Comparison of ENCODE assay signal across 26 mouse cellular contexts in genomic region chr2:118451056-118451455, GRCm38 (mm10). TPM values are rescaled to one million over a fixed set of nuclear protein-coding genes. Genes with fewer than 3 reads are reported as not detected.
DNase-seq lines count a peak whose midpoint lies in the region; ATAC-seq and TF ChIP-seq lines count a peak whose summit lies in the region.
"Had no signal": no experiment of that assay in that cellular context is flagged by ENCODE, and none has a peak within 500 bp of the region (broad histone marks: within the 10 kb centered on the region; RNA-seq: fewer than 3 reads in every experiment).

No protein-coding gene starts in this region.

- TF ChIP-seq POLR2A in liver, adult 2 months (IDR thresholded peaks at IDR 0.05; ENCODE audit: extremely low read depth, insufficient read depth, low read length), result no peak

- peaks cover 13% of the 10 kb centered on the region for H3K36me3 ChIP-seq in liver, adult 2 months (ENCODE audit: control insufficient read depth, insufficient read depth, low read length)
- no peaks in the 10 kb centered on the region; the same call in 1 of the 2 replicates for H3K36me3 ChIP-seq in liver, embryonic 11.5 days (ENCODE audit: control insufficient read depth, insufficient read depth, low read length)
- H3K36me3 ChIP-seq in liver, embryonic 15.5 days (replicated peaks), result no peaks in the 10 kb centered on the region
- H3K36me3 ChIP-seq in stomach, postnatal 0 days (ENCODE audit: control insufficient read depth, insufficient read depth, low read length), result peaks cover 14% of the 10 kb centered on the region; the same call in 1 of the 2 replicates
- H3K36me3 ChIP-seq in midbrain, embryonic 16.5 days (ENCODE audit: control insufficient read depth, insufficient read depth, low read length), result peaks cover 15% of the 10 kb centered on the region; the same call in 1 of the 2 replicates

- no peaks in the 10 kb centered on the region for H3K79me2 ChIP-seq in liver, adult 2 months (ENCODE audit: control insufficient read depth, insufficient read depth, low read length)

- TF ChIP-seq EP300 in stomach, postnatal 0 days (optimal IDR thresholded peaks at IDR 0.05), result no peak

- no peaks in the 10 kb centered on the region for H3K9me3 ChIP-seq in liver, embryonic 11.5 days (ENCODE audit: control insufficient read depth, low read length)
- H3K9me3 ChIP-seq in liver, embryonic 15.5 days (replicated peaks), result no peaks in the 10 kb centered on the region
- H3K9me3 ChIP-seq in stomach, postnatal 0 days (ENCODE audit: control insufficient read depth, low read length), result no peaks in the 10 kb centered on the region
- no peaks in the 10 kb centered on the region for H3K9me3 ChIP-seq in midbrain, embryonic 16.5 days (replicated peaks; ENCODE audit: control insufficient read depth, low read length, poor library complexity, severe bottlenecking)
- H3K9me3 ChIP-seq: embryonic facial prominence, embryonic 10.5 days; embryonic facial prominence, embryonic 12.5 days; forebrain, embryonic 13.5 days; forebrain, embryonic 15.5 days; G1E had no signal

- H3K4me1 ChIP-seq in liver, adult 2 months (ENCODE audit: control insufficient read depth, insufficient read depth, low read length), result peaks cover 6% of the 10 kb centered on the region
- no peaks in the 10 kb centered on the region for H3K4me1 ChIP-seq in liver, embryonic 11.5 days (replicated peaks; ENCODE audit: control insufficient read depth, insufficient read depth, low read length)
- H3K4me1 ChIP-seq in liver, embryonic 15.5 days (replicated peaks), result peaks cover 5% of the 10 kb centered on the region
- H3K4me1 ChIP-seq in stomach, postnatal 0 days (replicated peaks; ENCODE audit: control insufficient read depth, insufficient read depth), result no peaks in the 10 kb centered on the region
- 0 out of 2 replicates have a peak, but pooled peaks cover 2% of the 10 kb centered on the region for H3K4me1 ChIP-seq in midbrain, embryonic 16.5 days (ENCODE audit: control insufficient read depth, insufficient read depth, low read length)
- H3K4me1 ChIP-seq: embryonic facial prominence, embryonic 10.5 days; embryonic facial prominence, embryonic 12.5 days had no signal

- no peak overlapping the region for H3K27ac ChIP-seq in liver, adult 2 months (replicated peaks; ENCODE audit: insufficient read depth, low read depth, low read length)
- H3K27ac ChIP-seq in liver, embryonic 11.5 days (ENCODE audit: low read depth, low read length), result no peak overlapping the region
- no peak overlapping the region for H3K27ac ChIP-seq in liver, embryonic 15.5 days (replicated peaks)
- no peak overlapping the region for H3K27ac ChIP-seq in stomach, postnatal 0 days (replicated peaks)
- no peak overlapping the region for H3K27ac ChIP-seq in midbrain, embryonic 16.5 days (ENCODE audit: low read length)
- H3K27ac ChIP-seq: embryonic facial prominence, embryonic 10.5 days; embryonic facial prominence, embryonic 12.5 days; forebrain, embryonic 13.5 days; forebrain, embryonic 15.5 days had no signal

- H3K4me3 ChIP-seq in liver, adult 2 months (ENCODE audit: insufficient read depth, low read depth, low read length), result no peak overlapping the region
- H3K4me3 ChIP-seq in liver, embryonic 11.5 days (ENCODE audit: low read depth, low read length), result no peak overlapping the region
- H3K4me3 ChIP-seq in liver, embryonic 15.5 days (replicated peaks), result no peak overlapping the region
- no peak overlapping the region for H3K4me3 ChIP-seq in stomach, postnatal 0 days (ENCODE audit: low read depth, low read length)
- no peak overlapping the region for H3K4me3 ChIP-seq in midbrain, embryonic 16.5 days (ENCODE audit: low read depth, low read length)
- H3K4me3 ChIP-seq: embryonic facial prominence, embryonic 10.5 days; embryonic facial prominence, embryonic 12.5 days; forebrain, embryonic 13.5 days; forebrain, embryonic 15.5 days had no signal

- no peak for TF ChIP-seq CTCF in liver, adult 2 months (IDR thresholded peaks at IDR 0.05; ENCODE audit: low read depth, low read length)
- no peak for TF ChIP-seq CTCF in stomach, postnatal 0 days (IDR thresholded peaks at IDR 0.05; ENCODE audit: low read depth)

- 23% methylated on average over 6 of the region's 6 CpGs for WGBS in liver, adult 2 months
- 91% methylated on average over 6 of the region's 6 CpGs for WGBS in liver, embryonic 11.5 days
- WGBS in liver, embryonic 15.5 days (ENCODE audit: insufficient replicate concordance), result 80% methylated on average over 6 of the region's 6 CpGs
- 79% methylated on average over 6 of the region's 6 CpGs for WGBS in stomach, postnatal 0 days
- WGBS in midbrain, embryonic 16.5 days, result 92% methylated on average over 6 of the region's 6 CpGs

- H3K9ac ChIP-seq in liver, adult 2 months (ENCODE audit: low read depth, low read length), result no peak overlapping the region
- H3K9ac ChIP-seq in liver, embryonic 11.5 days (ENCODE audit: low read depth, low read length), result no peak overlapping the region
- H3K9ac ChIP-seq in liver, embryonic 15.5 days, result no peak overlapping the region
- H3K9ac ChIP-seq in stomach, postnatal 0 days (ENCODE audit: low read length), result no peak overlapping the region
- no peak overlapping the region for H3K9ac ChIP-seq in midbrain, embryonic 16.5 days (ENCODE audit: low read depth, low read length)
- H3K9ac ChIP-seq: embryonic facial prominence, embryonic 12.5 days; forebrain, embryonic 13.5 days; forebrain, embryonic 15.5 days; forebrain, postnatal 0 days had no signal

- peak; percentile 95 for DNase-seq in liver, adult 2 months (ENCODE audit: extremely low read depth, low read depth, low spot score)
- no peak for DNase-seq in liver, embryonic 11.5 days (ENCODE audit: low spot score)
- no peak for DNase-seq in liver
- no peak for DNase-seq in stomach, postnatal 0 days (ENCODE audit: low spot score)
- DNase-seq: adrenal gland, adult 8-10 months; adrenal gland, postnatal 14 days; adrenal gland, postnatal 36 days; B cell, adult 2 months; cerebellum, adult 11-12 months; cerebellum, adult 2 months; cerebellum, adult 9-10 months; cerebellum, postnatal 14 days; cerebellum, postnatal 36 days; embryo, embryonic 11 days; forebrain, postnatal 0 days had no signal

- no peaks in the 10 kb centered on the region for H3K27me3 ChIP-seq in liver, adult 2 months (ENCODE audit: control insufficient read depth, insufficient read depth, low read length)
- no peaks in the 10 kb centered on the region for H3K27me3 ChIP-seq in liver, embryonic 11.5 days (replicated peaks; ENCODE audit: control insufficient read depth, insufficient read depth, low read length)
- H3K27me3 ChIP-seq in liver, embryonic 15.5 days, result no peaks in the 10 kb centered on the region
- H3K27me3 ChIP-seq in stomach, postnatal 0 days (ENCODE audit: control insufficient read depth, insufficient read depth, low read length), result no peaks in the 10 kb centered on the region
- no peaks in the 10 kb centered on the region for H3K27me3 ChIP-seq in midbrain, embryonic 16.5 days (ENCODE audit: control insufficient read depth, insufficient read depth, low read depth, low read length)
- H3K27me3 ChIP-seq: CH12.LX; embryonic facial prominence, embryonic 12.5 days; forebrain, embryonic 15.5 days; Patski had no signal

- H3K4me2 ChIP-seq in liver, embryonic 11.5 days, result no peak overlapping the region
- no peak overlapping the region for H3K4me2 ChIP-seq in liver, embryonic 15.5 days
- no peak overlapping the region for H3K4me2 ChIP-seq in stomach, postnatal 0 days (replicated peaks; ENCODE audit: low read depth)
- H3K4me2 ChIP-seq in midbrain, embryonic 16.5 days (ENCODE audit: low read length), result no peak overlapping the region
- H3K4me2 ChIP-seq: embryonic facial prominence, embryonic 12.5 days; forebrain, embryonic 13.5 days; forebrain, embryonic 15.5 days had no signal

- no peak for ATAC-seq in liver, embryonic 11.5 days (replicated peaks; ENCODE audit: low FRiP score)
- 0 out of 2 replicates have a peak, but pooled peaks have one; percentile 47 for ATAC-seq in liver, embryonic 15.5 days (ENCODE audit: insufficient read depth)
- peak; percentile 77 for ATAC-seq in stomach, postnatal 0 days (ENCODE audit: low FRiP score, low TSS enrichment)
- ATAC-seq in midbrain, embryonic 16.5 days, result no peak
- ATAC-seq: activated CD4-positive, CD25-positive, alpha-beta regulatory T cell, adult 4 months; CD4-positive, CD25-positive, alpha-beta regulatory T cell, adult 4 months; forebrain, embryonic 13.5 days; forebrain, embryonic 15.5 days; forebrain, postnatal 0 days; Patski had no signal

RNA-seq across cellular contexts. Expression of gene Srp14, which starts 28.5 kb away (rescaled TPM):
- total RNA-seq in liver, adult 2 months (2014; rRNA removed), result 59.7 and 72.8 TPM in 2 replicates
- 33.4 and 37.3 TPM in 2 replicates for polyA plus RNA-seq in liver, adult 2 months (2012; rRNA removed)
- 184 and 195 TPM in 2 replicates for polyA plus RNA-seq in liver, embryonic 11.5 days (2014; fragmentation: Nextera tagmentation; extraction: Ambion mirVana)
- 91.1 and 96.9 TPM in 2 replicates for polyA plus RNA-seq in liver, embryonic 15.5 days (2015; fragmentation: Nextera tagmentation; extraction: Ambion mirVana)
- polyA plus RNA-seq in stomach, postnatal 0 days (2015; fragmentation: Nextera tagmentation; extraction: Ambion mirVana), result 175 and 180 TPM in 2 replicates
- 306 and 312 TPM in 2 replicates for polyA plus RNA-seq in midbrain, embryonic 16.5 days (2015; fragmentation: Nextera tagmentation; extraction: Ambion mirVana)

Comparison
In these comparisons a context has a peak if more than half of its experiments do, and no peak if none do; other contexts are left out.
1. ATAC-seq: peak in liver, embryonic 15.5 days (single experiment) and stomach, postnatal 0 days (single experiment); none in liver, embryonic 11.5 days (single experiment) and midbrain, embryonic 16.5 days (single experiment).